Mouse (Mus musculus) bone marrow, adult 2 months (tissue): Measurements from ENCODE around the gene Ccdc86. TPM values are rescaled to one million over a fixed set of nuclear protein-coding genes. Genes with fewer than 3 reads are reported as not detected.

Experiments
- H3K27ac ChIP-seq: fragments of 200-500 bp; 2 replicates; pipeline ENCODE4 v1.5.1; 2012; ENCODE audit warnings: low read depth, mild to moderate bottlenecking, control low read depth, inconsistent platforms, low read length; ENCODE audit not compliant: control insufficient read depth, poor library complexity, insufficient read depth
- H3K4me1 ChIP-seq: fragments of 200-500 bp; 2 replicates; pipeline ENCODE4 v1.6.1; 2011; ENCODE audit warnings: low read length; ENCODE audit not compliant: control insufficient read depth, insufficient read depth
- H3K4me3 ChIP-seq: fragments of 200-500 bp; replicated peaks from 2 replicates; pipeline ENCODE3; 2011; ENCODE audit warnings: mild to moderate bottlenecking, low read depth, low read length, control low read depth; ENCODE audit not compliant: control insufficient read depth
- CTCF ChIP-seq: fragments of 200-500 bp; IDR thresholded peaks from 2 replicates; pipeline ENCODE4 v1.5.1; 2011; ENCODE audit warnings: low read length, control low read depth; ENCODE audit not compliant: control insufficient read depth, insufficient read depth
- POLR2A ChIP-seq: fragments of 200-500 bp; IDR thresholded peaks from 2 replicates; pipeline ENCODE4 v1.6.1; 2011; ENCODE audit warnings: low read depth, mild to moderate bottlenecking, control low read depth, low read length, borderline replicate concordance; ENCODE audit not compliant: control insufficient read depth
- WGBS: fragments of 180-500 bp; shearing (Covaris S2); methylation state at CpG from one replicate; pipeline ENCODE4 v1.1.7; 2018; 5-methylcytosine and 5-hydroxymethylcytosine counted together
- polyA plus RNA-seq: library from polyadenylated mRNA; stranded (reverse); fragments of >200 nt; gene quantifications from 2 replicates; pipeline ENCODE4 v1.2.4, GENCODE M21; 2011; ENCODE audit warnings: low replicate concordance; ENCODE audit not compliant: missing spikeins, insufficient read depth, insufficient read length

The Ccdc86 gene
- polyA plus RNA-seq, 1 experiment = 5.8 TPM

- TF ChIP-seq POLR2A (no peak), CTCF (no peak)
- no peak overlapping the region for H3K27ac ChIP-seq
- H3K4me1 ChIP-seq = no peaks in the 10 kb centered on the region
- 84% methylated on average over 8 of the region's 8 CpGs for WGBS
- no peak overlapping the region for H3K4me3 ChIP-seq
Observed at GRCm38 (mm10) chr19:10897491-10897890, 51.6 kb downstream of the Ccdc86 start.

- no peak for TF ChIP-seq POLR2A
- no peak for TF ChIP-seq CTCF
- Histone ChIP-seq H3K4me1 (no peaks in the 10 kb centered on the region), H3K4me3 (no peak overlapping the region), H3K27ac (no peak overlapping the region)
- WGBS = 80% methylated on average over 7 of the region's 7 CpGs
Observed at GRCm38 (mm10) chr19:10896849-10897248, 52.2 kb downstream of the Ccdc86 start.

DNA sequence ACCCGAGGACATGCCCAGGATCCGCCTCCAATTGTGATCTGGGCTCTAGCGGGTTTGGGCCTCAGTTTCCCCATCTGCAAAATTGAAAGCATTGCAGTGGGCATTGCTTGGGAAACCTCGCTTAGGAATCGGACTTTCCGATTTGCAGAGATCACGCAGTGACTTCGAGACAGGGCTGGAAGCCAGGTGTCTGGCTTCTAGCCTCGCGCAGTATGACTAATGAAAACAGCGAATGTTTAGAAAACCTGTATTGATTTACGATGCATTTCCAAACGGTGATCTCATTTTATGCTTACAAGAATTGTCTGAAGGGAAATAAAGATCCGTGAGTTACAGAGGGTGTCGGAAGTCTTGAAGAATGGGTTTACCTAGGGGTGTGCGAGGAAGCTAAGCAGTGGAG, 53.4 kb downstream of the Ccdc86 start:
- WGBS = under 1% methylated on average over 16 of the region's 16 CpGs
- peak overlapping the region; percentile 80 for H3K4me3 ChIP-seq
- H3K27ac ChIP-seq = peak overlapping the region; percentile 87
- no peaks in the 10 kb centered on the region for H3K4me1 ChIP-seq
- TF ChIP-seq CTCF (no peak), POLR2A (no peak)

DNA sequence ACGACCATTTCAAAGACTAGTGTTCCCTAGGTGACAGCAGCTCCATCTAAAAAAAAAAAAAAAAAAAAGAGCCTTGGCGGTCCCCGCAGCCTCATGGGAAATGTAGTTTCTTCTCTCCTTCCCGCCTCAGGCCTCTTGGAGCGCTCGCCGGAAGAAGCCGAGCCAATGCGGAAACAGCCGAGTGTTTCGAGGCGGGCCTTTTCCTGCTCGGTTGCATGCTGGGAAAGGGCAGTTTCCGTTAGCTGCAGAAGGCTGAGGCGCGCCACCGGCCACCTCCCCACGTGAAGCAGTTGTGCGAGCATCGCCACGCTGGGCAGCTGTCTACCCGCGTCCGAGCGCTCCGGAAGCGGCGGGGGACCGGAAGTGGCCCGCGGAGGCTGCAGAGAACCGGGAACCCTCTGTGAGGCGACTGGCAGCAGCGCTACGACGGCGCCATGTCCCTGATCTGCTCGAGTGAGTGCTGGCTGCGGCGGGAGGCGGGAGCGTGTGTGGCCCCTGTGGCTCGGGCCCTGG, 54.0 kb downstream of the Ccdc86 start, which contains the start of gene Prpf19:
TSS of gene Prpf19 (plus strand) at position 216 of the 513 bp plus-strand sequence.
- TF ChIP-seq CTCF (no peak), POLR2A (peak; percentile 77; the same call in 1 of the 2 replicates)
- under 1% methylated on average over 43 of the region's 43 CpGs for WGBS
- no peaks in the 10 kb centered on the region for H3K4me1 ChIP-seq
- peak within 1 kb of the TSS; percentile 80 for H3K4me3 ChIP-seq
- peak within 1 kb of the TSS; percentile 87 for H3K27ac ChIP-seq

- no peaks in the 10 kb centered on the region for H3K4me1 ChIP-seq
- no peak for TF ChIP-seq POLR2A
- TF ChIP-seq CTCF = no peak
- WGBS = 86% methylated on average over 3 of the region's 3 CpGs
- H3K4me3 ChIP-seq = no peak overlapping the region
- H3K27ac ChIP-seq = no peak overlapping the region
Observed at GRCm38 (mm10) chr19:10892201-10892600, 56.9 kb downstream of the Ccdc86 start.

Other genes with a start within 250 kb of the Ccdc86 start
- 1.1 and 2.2 TPM in 2 replicates for gene Cd5, start 210.3 kb downstream of the Ccdc86 start, polyA plus RNA-seq
- 2.1 TPM in 2 replicates for gene Cd6, start 119.2 kb downstream of the Ccdc86 start, polyA plus RNA-seq
- gene Slc15a3, start 109.5 kb downstream of the Ccdc86 start, polyA plus RNA-seq = 9.5 and 19.7 TPM in 2 replicates
- gene Tmem132a, start 79.3 kb downstream of the Ccdc86 start, polyA plus RNA-seq = 1.4 TPM in 1 of 2 replicates, not detected in the other
- gene Tmem109, start 67.3 kb downstream of the Ccdc86 start, polyA plus RNA-seq = 5.1 and 11.5 TPM in 2 replicates
- 24.2 and 58.3 TPM in 2 replicates for gene Prpf19, start 54.0 kb downstream of the Ccdc86 start, polyA plus RNA-seq
- gene Zp1, start 28.6 kb downstream of the Ccdc86 start, polyA plus RNA-seq = not detected in 2 replicates
- gene Ptgdr2, start 12.1 kb downstream of the Ccdc86 start, polyA plus RNA-seq = not detected in 2 replicates
- not detected in 2 replicates for gene Ms4a10, start 25.4 kb upstream of the Ccdc86 start, polyA plus RNA-seq
- gene Ms4a15, start 44.0 kb upstream of the Ccdc86 start, polyA plus RNA-seq = not detected in 2 replicates
- not detected in 2 replicates for gene Ms4a18, start 68.8 kb upstream of the Ccdc86 start, polyA plus RNA-seq
- gene Ms4a8a, start 131.8 kb upstream of the Ccdc86 start, polyA plus RNA-seq = 7.3 and 12.7 TPM in 2 replicates
- not detected in 2 replicates for gene 1700017D01Rik, start 181.6 kb upstream of the Ccdc86 start, polyA plus RNA-seq
- not detected in 2 replicates for gene 1700025F22Rik, start 216.1 kb upstream of the Ccdc86 start, polyA plus RNA-seq
- not detected in 2 replicates for gene Ms4a13, start 247.5 kb upstream of the Ccdc86 start, polyA plus RNA-seq